Mouse (Mus musculus): ENCODE measurements around the gene Cdyl.

Gene Cdyl

GRCm38 (mm10) chr13:35800270-35800669, 140.6 kb downstream of the Cdyl start:
- DNase-seq (ENCODE audit: low read depth, low spot score) = no peak

DNA sequence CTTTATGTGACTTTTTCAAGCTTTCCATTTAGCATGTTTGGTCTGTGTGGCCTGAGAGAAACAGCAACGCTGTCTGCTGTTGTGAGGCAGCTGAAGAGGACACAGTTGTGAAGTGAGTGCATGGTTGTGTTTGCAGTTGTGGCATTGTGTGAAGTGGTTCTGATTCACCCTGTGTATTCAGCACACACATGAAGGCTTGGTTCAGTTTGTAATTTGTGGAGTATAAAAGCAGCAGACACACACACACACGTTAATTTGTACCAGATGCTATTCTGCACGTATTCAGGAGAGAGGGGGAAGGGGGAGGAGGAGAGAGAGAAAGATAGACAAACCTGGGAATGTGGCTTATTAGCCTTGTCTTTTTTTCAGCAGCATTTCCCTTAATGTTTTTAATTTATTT, 146.1 kb downstream of the Cdyl start:
- no peak for DNase-seq (ENCODE audit: low read depth, low spot score)

- no peak for DNase-seq (ENCODE audit: low read depth, low spot score)
These were observed 146.5 kb downstream of the Cdyl start for GRCm38 (mm10) chr13:35806165-35806564.

- DNase-seq (ENCODE audit: low read depth, low spot score) = no peak
These were observed 147.4 kb downstream of the Cdyl start for GRCm38 (mm10) chr13:35807016-35807415.

DNA sequence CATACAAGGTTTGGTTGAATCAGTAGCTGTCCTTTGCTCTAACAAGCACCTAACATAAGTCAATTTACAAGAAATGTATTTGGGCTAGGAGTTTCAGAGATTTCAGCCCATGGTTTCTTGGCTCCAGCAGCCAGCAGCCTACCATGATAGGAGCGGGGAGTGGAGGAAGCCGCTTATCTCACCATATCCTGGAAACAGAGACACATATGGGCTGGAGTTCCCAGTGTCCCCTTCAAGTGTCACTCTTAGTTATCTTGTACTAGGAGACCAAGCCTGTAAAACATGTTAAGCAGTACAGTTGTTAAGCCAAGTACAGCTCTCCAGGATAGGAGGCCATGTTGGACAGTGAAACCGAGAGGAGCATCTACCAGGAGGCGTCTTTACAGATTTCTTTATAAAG, 147.9 kb downstream of the Cdyl start:
- DNase-seq (ENCODE audit: low read depth, low spot score) = no peak

GRCm38 (mm10) chr13:35807940-35808339, 148.3 kb downstream of the Cdyl start:
- no peak for DNase-seq (ENCODE audit: low read depth, low spot score)

- DNase-seq (ENCODE audit: low read depth, low spot score) = no peak
These were observed 149.9 kb downstream of the Cdyl start for GRCm38 (mm10) chr13:35809252-35810159.

GRCm38 (mm10) chr13:35810160-35810537, 150.5 kb downstream of the Cdyl start:
- DNase-seq (ENCODE audit: low read depth, low spot score) = no peak

GRCm38 (mm10) chr13:35811361-35812190, 151.9 kb downstream of the Cdyl start:
- no peak for DNase-seq (ENCODE audit: low read depth, low spot score)

DNA sequence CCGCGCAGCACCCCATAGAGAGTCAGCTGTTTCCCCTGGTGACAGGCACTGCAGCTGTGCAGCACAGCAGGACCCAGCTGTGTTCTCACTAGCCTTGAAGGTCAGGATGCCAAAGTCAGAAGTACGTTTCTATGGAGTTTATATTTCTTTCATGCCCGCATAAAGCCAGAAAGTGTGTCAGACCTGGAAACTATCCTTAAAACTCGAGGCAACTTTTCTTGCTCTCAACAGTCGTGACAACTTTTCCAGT, 152.5 kb downstream of the Cdyl start:
- DNase-seq (ENCODE audit: low read depth, low spot score) = no peak

DNA sequence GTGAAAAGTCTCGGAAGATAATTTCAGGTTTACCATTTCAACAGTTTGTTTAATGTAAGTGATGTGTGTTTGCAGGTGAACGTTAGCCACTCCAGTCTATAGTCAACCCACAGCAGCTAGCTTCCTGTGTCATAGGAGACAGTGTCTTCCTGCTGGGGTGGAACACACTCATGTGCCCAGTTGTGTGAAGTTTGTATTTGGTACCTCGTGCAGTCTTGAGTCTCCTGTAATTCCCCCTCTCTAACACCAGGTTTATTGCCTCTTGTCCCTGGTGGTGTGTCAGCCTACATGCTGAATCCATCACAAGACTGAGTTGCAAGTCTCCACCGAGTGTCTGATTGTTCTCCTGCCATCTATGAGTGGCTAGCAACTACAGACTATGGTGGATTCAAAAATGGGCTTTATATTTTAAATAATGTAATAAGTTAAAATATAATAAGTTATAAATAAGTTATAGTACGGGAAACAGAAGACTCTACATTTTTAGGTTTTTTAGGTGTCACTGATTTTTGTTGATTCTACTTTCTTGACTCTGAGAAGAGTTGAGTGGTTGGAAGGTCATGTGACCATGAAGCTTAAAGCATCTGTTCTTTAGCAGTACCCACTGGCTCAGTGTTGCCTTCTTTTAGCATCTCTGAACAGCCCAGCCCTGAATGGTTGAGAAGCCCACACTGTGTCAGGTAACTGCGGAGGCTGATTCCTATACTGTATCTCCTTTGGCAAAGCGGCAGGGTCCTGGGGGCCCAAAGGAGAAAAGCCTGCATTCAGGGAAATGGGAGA, 153.9 kb downstream of the Cdyl start:
- DNase-seq (ENCODE audit: low read depth, low spot score) = no peak

GRCm38 (mm10) chr13:35815205-35815726, 155.6 kb downstream of the Cdyl start:
- DNase-seq (ENCODE audit: low read depth, low spot score) = no peak

- no peak for DNase-seq (ENCODE audit: low read depth, low spot score)
These were observed 156.2 kb downstream of the Cdyl start for GRCm38 (mm10) chr13:35815782-35816368.

GRCm38 (mm10) chr13:35817626-35818025, 158.0 kb downstream of the Cdyl start:
- no peak for DNase-seq (ENCODE audit: low read depth, low spot score)

GRCm38 (mm10) chr13:35818060-35818459, 158.4 kb downstream of the Cdyl start:
- DNase-seq (ENCODE audit: low read depth, low spot score) = no peak

- DNase-seq (ENCODE audit: low read depth, low spot score) = no peak
These were observed 162.3 kb downstream of the Cdyl start for GRCm38 (mm10) chr13:35821821-35822454.

DNA sequence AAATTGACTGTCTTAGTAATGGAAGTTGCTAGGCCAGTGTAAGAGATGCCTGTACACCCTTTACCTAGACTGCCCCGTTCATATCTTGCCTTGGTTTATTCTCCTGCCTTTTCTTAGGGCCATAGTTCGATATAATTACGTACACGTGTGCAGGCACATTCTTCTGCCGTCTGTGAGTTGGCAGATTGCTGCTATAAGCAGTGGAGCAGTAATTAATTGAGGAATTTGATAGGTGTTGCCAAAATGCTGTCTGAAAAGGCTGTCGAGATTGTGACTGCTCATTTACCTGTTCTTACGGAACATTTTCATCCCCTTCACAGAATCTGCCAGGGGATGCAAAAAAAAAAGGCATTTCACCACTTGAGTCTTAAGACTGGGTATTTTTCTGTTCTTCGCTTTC, 163.2 kb downstream of the Cdyl start:
- DNase-seq (ENCODE audit: low read depth, low spot score) = no peak

DNA sequence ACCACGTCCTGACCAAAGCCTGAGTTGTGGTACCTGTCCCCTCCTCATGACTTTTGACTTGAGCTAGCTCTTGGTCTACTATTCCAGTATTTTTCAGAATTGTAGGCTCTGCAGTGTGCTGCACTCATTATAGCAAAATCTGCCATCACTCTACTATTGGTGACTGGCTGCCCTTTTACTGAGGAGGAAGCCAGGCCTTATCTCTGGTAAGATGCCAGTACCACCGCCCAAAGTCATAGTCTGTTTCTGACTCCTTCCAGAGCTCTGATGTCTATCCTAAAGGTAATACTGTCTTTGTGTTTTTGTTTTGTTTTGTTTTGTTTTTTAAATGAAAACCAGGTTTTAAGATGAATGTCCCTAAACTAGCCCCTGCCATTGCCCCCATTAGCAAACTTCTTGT, 166.0 kb downstream of the Cdyl start:
- no peak for DNase-seq (ENCODE audit: low read depth, low spot score)

DNA sequence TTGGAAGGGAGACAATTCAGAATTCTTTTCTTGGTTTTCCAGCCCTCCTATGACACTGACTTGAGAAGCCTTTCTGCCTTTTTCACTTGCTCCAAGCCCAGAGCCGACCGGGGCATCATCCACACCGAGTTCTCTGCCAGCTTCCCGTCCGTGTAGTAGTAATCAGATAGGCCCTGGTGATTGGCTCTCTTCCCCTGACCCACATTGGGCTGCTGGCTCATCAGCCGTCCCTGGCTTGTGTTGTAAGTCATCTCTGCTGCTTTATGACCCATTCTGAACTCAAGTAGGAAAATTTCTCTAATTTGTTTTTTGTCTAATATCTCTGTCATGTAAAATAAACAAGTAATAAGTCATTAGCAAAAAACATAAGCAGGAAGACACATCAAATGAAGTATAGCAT, 173.0 kb downstream of the Cdyl start:
- DNase-seq (ENCODE audit: low read depth, low spot score) = no peak

DNA sequence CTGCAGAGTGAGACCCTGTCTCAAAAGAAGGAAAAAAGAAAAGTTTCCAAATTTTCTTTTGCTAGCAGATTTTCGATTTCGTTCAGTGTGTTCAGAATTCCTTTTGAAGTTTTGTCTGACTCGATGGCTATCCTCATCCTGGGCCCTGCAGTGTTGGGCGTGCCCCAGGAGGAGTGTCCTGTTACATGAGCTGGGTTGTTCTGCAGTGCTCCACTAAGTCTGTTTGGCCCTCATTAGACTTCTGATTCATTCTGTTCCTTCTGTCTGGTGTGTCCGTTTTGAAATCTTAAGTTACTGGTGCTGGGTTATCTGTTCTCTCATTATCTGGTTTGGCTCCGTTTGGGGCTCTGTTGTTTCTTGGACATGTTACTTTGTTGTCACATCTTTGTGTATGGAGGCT, 174.3 kb downstream of the Cdyl start:
- no peak for DNase-seq (ENCODE audit: low read depth, low spot score)

DNA sequence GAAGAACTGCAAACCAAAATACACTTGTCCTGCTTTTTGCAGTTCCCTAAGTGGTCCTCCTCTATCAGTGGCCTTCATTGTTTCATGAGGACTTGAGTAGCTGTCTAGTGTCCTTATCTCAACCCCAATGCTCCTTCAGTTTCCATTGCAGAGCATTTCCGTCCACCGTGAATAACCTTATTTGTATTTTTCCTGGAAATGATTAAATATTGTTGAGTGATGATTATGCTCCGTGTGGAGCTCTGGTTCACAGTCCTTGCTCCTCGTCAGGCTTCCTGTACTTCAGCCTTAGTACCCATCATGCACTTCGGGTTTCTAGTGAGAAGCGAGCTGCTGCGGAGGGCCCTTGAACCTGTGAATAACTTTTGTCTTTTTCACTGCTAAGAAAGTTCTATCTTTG, 176.0 kb downstream of the Cdyl start:
- DNase-seq (ENCODE audit: low read depth, low spot score) = no peak
